ENCODE assay signal across 26 mouse cellular contexts in genomic region chr17:52611382-52611781, GRCm38 (mm10). TPM values are rescaled to one million over a fixed set of nuclear protein-coding genes. Genes with fewer than 3 reads are reported as not detected.
A peak's percentile ranks its signal among the peaks of the same experiment; 100 is the strongest.
DNase-seq lines count a peak whose midpoint lies in the region; ATAC-seq and TF ChIP-seq lines count a peak whose summit lies in the region.
"Had no signal": no experiment of that assay in that cellular context is flagged by ENCODE, and none has a peak within 500 bp of the region (broad histone marks: within the 10 kb centered on the region; RNA-seq: fewer than 3 reads in every experiment).

No protein-coding gene starts in this region.

- H3K4me3 ChIP-seq in liver, postnatal 0 days (ENCODE audit: low read depth, low read length), result no peak overlapping the region

- no peak for TF ChIP-seq CTCF in liver, postnatal 0 days (IDR thresholded peaks at IDR 0.05; ENCODE audit: low read depth)

- no peak for ATAC-seq in liver, postnatal 0 days
- ATAC-seq in cerebellum, adult (ENCODE audit: insufficient number of reproducible peaks, low FRiP score, low TSS enrichment), result no peak
- ATAC-seq: activated CD4-positive, CD25-positive, alpha-beta regulatory T cell, adult 4 months; CD4-positive, CD25-positive, alpha-beta regulatory T cell, adult 4 months; Patski had no signal

- no peaks in the 10 kb centered on the region for H3K9me3 ChIP-seq in liver, postnatal 0 days (ENCODE audit: low read length)

- H3K36me3 ChIP-seq in liver, postnatal 0 days (replicated peaks; ENCODE audit: insufficient read depth, low read length), result no peaks in the 10 kb centered on the region
- H3K36me3 ChIP-seq: G1E had no signal

- no peak for TF ChIP-seq EP300 in liver, postnatal 0 days (IDR thresholded peaks at IDR 0.05; ENCODE audit: low read depth)

- WGBS in liver, postnatal 0 days (ENCODE audit: insufficient replicate concordance), result 58% methylated on average over 4 of the region's 4 CpGs

- no peak overlapping the region for H3K4me2 ChIP-seq in liver, postnatal 0 days (ENCODE audit: low read depth, low read length)

- H3K9ac ChIP-seq in liver, postnatal 0 days (replicated peaks), result no peak overlapping the region

- no peaks in the 10 kb centered on the region for H3K27me3 ChIP-seq in liver, postnatal 0 days (ENCODE audit: insufficient read depth, low read length)
- H3K27me3 ChIP-seq: CH12.LX had no signal

- H3K27ac ChIP-seq in liver, postnatal 0 days (ENCODE audit: low read depth), result no peak overlapping the region

- DNase-seq in ES-CJ7 (ENCODE audit: low read depth, low spot score) (peak; percentile 11), R1 (ENCODE audit: low read depth, low spot score) (peak; percentile 71), ZHBTc4 (ENCODE audit: low read depth, low spot score) (peak; percentile 18)
- no peak for DNase-seq in liver, postnatal 0 days
- no peak for DNase-seq in right cerebral cortex, postnatal 25 days
- DNase-seq: adrenal gland, adult 2 months; adrenal gland, adult 8-10 months; adrenal gland, postnatal 10 days; adrenal gland, postnatal 14 days; adrenal gland, postnatal 25 days; adrenal gland, postnatal 36 days; B cell, adult 2 months; cerebellum, adult 11 months; cerebellum, adult 11-12 months; cerebellum, adult 18-20 months; cerebellum, adult 2 months; cerebellum, adult 8-10 months; cerebellum, adult 9-10 months; cerebellum, adult 9-11 months had no signal

- no peaks in the 10 kb centered on the region for H3K4me1 ChIP-seq in liver, postnatal 0 days (ENCODE audit: insufficient read depth)

RNA-seq across cellular contexts. Expression of gene Kcnh8, which starts 8.9 kb away (rescaled TPM):
- polyA plus RNA-seq in liver, postnatal 0 days (2015; fragmentation: Nextera tagmentation; extraction: Ambion mirVana), result 0.02 TPM in 1 of 2 replicates, not detected in the other
- polyA plus RNA-seq: C2C12; CD4-positive, CD25-positive, alpha-beta regulatory T cell, adult 4 months; G1E; Patski had no signal

Comparison
In these comparisons a context has a peak if more than half of its experiments do, and no peak if none do; other contexts are left out.
1. DNase-seq: peak in ES-CJ7 (single experiment), R1 (single experiment) and ZHBTc4 (single experiment); none in liver, postnatal 0 days (single experiment) and right cerebral cortex, postnatal 25 days (single experiment).